Mouse (Mus musculus) liver, embryonic 14.5 days (tissue): ENCODE data around the gene Ednra. TPM values are rescaled to one million over a fixed set of nuclear protein-coding genes. Genes with fewer than 3 reads are reported as not detected.
"Not testable (repeated sequence)": the region's sequence is repeated elsewhere in the genome, so short reads cannot be mapped to it uniquely, and the experiment has no call there.

Experiments used
- ATAC-seq: fragments of 200-750 bp; cut with Nextera tagmentation; 2 replicates; pipeline ENCODE4 v1.8.0; 2017; ENCODE audit warnings: moderate number of reproducible peaks, mild to moderate bottlenecking, moderate library complexity; ENCODE audit not compliant: insufficient read depth
- DNase-seq, 3 experiments: peaks; one replicate each; pipeline ENCODE4 v3.0.0-alpha.2; 2012 to 2013; ENCODE audit warnings: low read depth in 3 of 3, low spot score in 3 of 3
- H3K27ac ChIP-seq: fragments of 300-500 bp; sonication (generic); 2 replicates; pipeline ENCODE4 v1.5.1; 2014; ENCODE audit warnings: moderate library complexity, mild to moderate bottlenecking, control low read depth, inconsistent platforms
- H3K27me3 ChIP-seq: fragments of 300-500 bp; sonication (generic); 2 replicates; pipeline ENCODE4 v1.6.1; 2014; ENCODE audit warnings: mild to moderate bottlenecking, low read length, moderate library complexity; ENCODE audit not compliant: control insufficient read depth, insufficient read depth
- H3K36me3 ChIP-seq: fragments of 300-500 bp; sonication (generic); replicated peaks from 2 replicates; pipeline ENCODE4 v1.6.1; 2014; ENCODE audit warnings: low read depth; ENCODE audit not compliant: control insufficient read depth, insufficient read depth
- H3K4me1 ChIP-seq, 2 experiments: fragments of 200-500 bp in 1 of 2; fragments of 300-500 bp in 1 of 2; sonication (generic) in 1 of 2; replicated peaks; 2 replicates each; pipeline ENCODE4 v1.6.1; 2012 to 2014; ENCODE audit warnings: antibody characterized with exemption in 1 of 2, inconsistent platforms in 1 of 2, low read length in 1 of 2; ENCODE audit not compliant: control insufficient read depth in 2 of 2, insufficient read depth in 2 of 2
- H3K4me2 ChIP-seq: fragments of 300-500 bp; sonication (generic); 2 replicates; pipeline ENCODE4 v1.6.1; 2014; ENCODE audit warnings: low read depth, mild to moderate bottlenecking, control low read depth, moderate library complexity
- H3K4me3 ChIP-seq, 2 experiments: fragments of 200-500 bp in 1 of 2; fragments of 300-500 bp in 1 of 2; sonication (generic) in 1 of 2; 2 replicates each; pipeline ENCODE4 v1.5.1; 2012 to 2014; ENCODE audit warnings: low read depth in 2 of 2, low read length in 2 of 2, mild to moderate bottlenecking in 2 of 2, control low read depth in 1 of 2, inconsistent platforms in 1 of 2, moderate library complexity in 1 of 2; ENCODE audit not compliant: insufficient read depth in 1 of 2
- H3K9ac ChIP-seq: fragments of 300-500 bp; sonication (generic); replicated peaks from 2 replicates; pipeline ENCODE4 v1.6.1; 2014; ENCODE audit warnings: mild to moderate bottlenecking, control low read depth, moderate library complexity
- H3K9me3 ChIP-seq: fragments of 300-500 bp; sonication (generic); 2 replicates; pipeline ENCODE4 v1.6.1; 2016; ENCODE audit warnings: low read length, mixed read lengths; ENCODE audit not compliant: control insufficient read depth
- CTCF ChIP-seq: IDR thresholded peaks from 2 replicates; pipeline ENCODE4 v1.5.1; 2016; ENCODE audit warnings: antibody characterized with exemption, low read depth, control low read depth
- EP300 ChIP-seq: IDR thresholded peaks from 2 replicates; pipeline ENCODE4 v1.6.1; 2016; ENCODE audit warnings: antibody characterized with exemption, low read depth
- WGBS: fragments of 180-500 bp; shearing (Covaris S2); extraction: QIAGEN DNeasy Blood & Tissue Kit; methylation state at CpG from one replicate; pipeline ENCODE4 v1.1.7; 2014; ENCODE audit not compliant: insufficient replicate concordance; 5-methylcytosine and 5-hydroxymethylcytosine counted together
- polyA plus RNA-seq, 2 experiments: library from polyadenylated mRNA; depleted of rRNA in 1 of 2; stranded (reverse) in 1 of 2; unstranded in 1 of 2; fragments of >200 nt; fragmentation: Nextera tagmentation in 1 of 2; extraction: Ambion mirVana in 1 of 2; gene quantifications; 2 replicates each; pipeline versions ENCODE4 v1.2.1 to v1.2.3; 2012 to 2014

Gene Ednra
- polyA plus RNA-seq, 2 experiments = 2.1 to 2.8 TPM

GRCm38 (mm10) chr8:77695070-77695469 is 29.2 kb downstream of the Ednra start:
- no peak overlapping the region for H3K4me3 ChIP-seq
- no peak for TF ChIP-seq EP300
- TF ChIP-seq CTCF = no peak
- ATAC-seq = no peak

GRCm38 (mm10) chr8:77694588-77694987 is 29.7 kb downstream of the Ednra start:
- Histone ChIP-seq H3K4me3 (no peak overlapping the region), H3K4me1 (no peaks in the 10 kb centered on the region; a peak in 1 of 4 replicates), H3K27me3 (no peaks in the 10 kb centered on the region), H3K4me2 (no peak overlapping the region), H3K9ac (no peak overlapping the region), H3K27ac (no peak overlapping the region), H3K9me3 (no peaks in the 10 kb centered on the region), H3K36me3 (no peaks in the 10 kb centered on the region)
- DNase-seq (no peak), ATAC-seq (no peak)
- 62% methylated on average over 4 of the region's 4 CpGs for WGBS
- no peak for TF ChIP-seq CTCF
- no peak for TF ChIP-seq EP300

More at GRCm38 (mm10) chr8:77695070-77695469, 29.2 kb downstream of the Ednra start:
- DNase-seq = no peak
- no peaks in the 10 kb centered on the region for H3K27me3 ChIP-seq
- H3K4me1 ChIP-seq = no peaks in the 10 kb centered on the region; a peak in 1 of 4 replicates
- no peaks in the 10 kb centered on the region for H3K9me3 ChIP-seq
- no peak overlapping the region for H3K9ac ChIP-seq
- H3K27ac ChIP-seq = no peak overlapping the region
- H3K36me3 ChIP-seq = no peaks in the 10 kb centered on the region
- no peak overlapping the region for H3K4me2 ChIP-seq
- 55% methylated on average over 3 of the region's 3 CpGs for WGBS

DNA sequence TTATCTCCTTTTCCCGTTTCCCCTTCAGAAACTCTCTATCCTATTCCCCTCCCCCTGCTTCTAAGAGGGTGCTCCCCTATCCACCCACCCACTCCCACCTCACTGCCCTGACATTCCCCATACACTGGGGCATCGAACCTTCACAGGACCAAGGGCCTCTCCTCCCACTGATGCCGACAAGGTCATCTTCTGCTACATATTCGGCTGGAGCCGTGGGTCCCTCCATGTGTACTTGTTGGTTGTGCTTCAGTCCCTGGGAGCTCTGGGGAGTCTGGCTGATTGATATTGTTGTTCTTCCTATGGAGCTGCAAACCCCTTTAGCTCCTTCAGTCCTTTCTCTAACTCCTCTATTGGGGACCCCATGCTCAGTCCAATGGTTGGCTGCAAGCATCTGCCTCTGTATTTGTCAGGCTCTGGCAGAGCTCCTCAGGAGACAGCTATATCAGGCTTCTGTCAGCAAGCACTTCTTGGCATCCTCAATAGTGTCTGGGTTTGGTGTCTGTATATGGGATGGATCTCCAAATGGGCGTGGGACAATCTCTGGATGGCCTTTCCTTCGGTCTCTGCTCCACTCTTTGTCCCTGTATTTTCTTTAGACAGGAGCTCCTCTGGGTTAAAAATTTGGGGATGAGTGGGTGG is 34.7 kb downstream of the Ednra start:
- H3K9me3 ChIP-seq, H3K27ac ChIP-seq, H3K4me1 ChIP-seq, H3K4me2 ChIP-seq, H3K4me3 ChIP-seq, H3K36me3 ChIP-seq, H3K27me3 ChIP-seq, DNase-seq, H3K9ac ChIP-seq, ATAC-seq: not testable (repeated sequence)
- WGBS = 61% methylated on average over 7 of the region's 7 CpGs

- no peak overlapping the region for H3K27ac ChIP-seq
- no peaks in the 10 kb centered on the region for H3K36me3 ChIP-seq
- no peaks in the 10 kb centered on the region for H3K27me3 ChIP-seq
- no peaks in the 10 kb centered on the region for H3K9me3 ChIP-seq
- no peak overlapping the region for H3K4me3 ChIP-seq
- H3K4me2 ChIP-seq = no peak overlapping the region
- DNase-seq (no peak), ATAC-seq (no peak)
- H3K9ac ChIP-seq = no peak overlapping the region
- H3K4me1 ChIP-seq = no peaks in the 10 kb centered on the region
- TF ChIP-seq CTCF (no peak), EP300 (no peak)
- WGBS = 11% methylated on average over 5 of the region's 5 CpGs
Measured at GRCm38 (mm10) chr8:77688978-77689377, 35.3 kb downstream of the Ednra start.

DNA sequence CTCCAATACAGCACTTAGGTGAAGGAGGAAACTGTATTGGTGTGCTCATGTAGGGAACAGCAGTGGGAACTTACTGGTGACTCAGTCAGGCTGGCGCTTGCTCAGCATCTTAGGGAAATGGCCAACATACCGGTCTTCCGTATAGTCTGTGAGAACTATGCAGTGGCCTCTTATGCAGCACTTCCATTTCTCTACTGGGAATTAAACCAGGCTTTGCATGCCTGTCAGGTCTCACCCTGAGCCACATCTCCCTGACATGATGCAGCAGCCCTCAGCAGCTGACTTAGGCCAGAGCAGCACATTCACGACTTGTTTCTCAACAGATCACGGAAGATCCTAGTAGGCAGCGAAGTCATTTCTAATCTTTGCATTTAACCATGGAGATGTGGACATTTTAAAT is 39.9 kb downstream of the Ednra start:
- Histone ChIP-seq H3K4me2 (no peak overlapping the region), H3K4me1 (no peaks in the 10 kb centered on the region), H3K9ac (no peak overlapping the region), H3K9me3 (no peaks in the 10 kb centered on the region), H3K36me3 (no peaks in the 10 kb centered on the region), H3K27me3 (no peaks in the 10 kb centered on the region), H3K27ac (no peak overlapping the region), H3K4me3 (no peak overlapping the region)
- WGBS = 80% methylated on average over 6 of the region's 6 CpGs
- ATAC-seq = no peak
- no peak for DNase-seq
- TF ChIP-seq EP300 (no peak), CTCF (no peak)
